Mouse (Mus musculus): ENCODE measurements around the gene Gspt1.

DNA sequence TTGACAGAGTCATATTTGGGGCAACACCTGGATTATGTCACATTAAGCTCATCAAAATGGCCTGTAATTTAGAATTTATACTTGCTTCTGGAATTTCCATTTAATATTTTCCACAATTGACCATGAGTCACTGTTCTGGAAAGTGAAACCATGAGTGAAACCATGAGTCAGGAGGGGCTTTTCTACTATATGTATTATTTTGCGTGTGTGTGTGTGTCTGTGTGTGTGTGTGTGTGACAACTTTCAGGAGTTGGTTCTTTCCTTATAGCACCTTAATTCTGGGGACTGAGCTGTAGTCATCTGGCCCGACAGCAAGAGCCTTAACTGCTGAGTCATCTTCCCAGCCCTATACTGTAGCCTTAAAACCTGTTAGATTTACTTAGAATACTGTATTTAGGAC lies 31.8 kb upstream of the Gspt1 start:
- TF ChIP-seq CTCF (IDR thresholded peaks at IDR 0.05; ENCODE audit: low read depth), result no peak
- TF ChIP-seq EP300 (IDR thresholded peaks at IDR 0.05; ENCODE audit: low read depth), result no peak
